ENCODE assay signal across 22 mouse cellular contexts in the genomic region with DNA sequence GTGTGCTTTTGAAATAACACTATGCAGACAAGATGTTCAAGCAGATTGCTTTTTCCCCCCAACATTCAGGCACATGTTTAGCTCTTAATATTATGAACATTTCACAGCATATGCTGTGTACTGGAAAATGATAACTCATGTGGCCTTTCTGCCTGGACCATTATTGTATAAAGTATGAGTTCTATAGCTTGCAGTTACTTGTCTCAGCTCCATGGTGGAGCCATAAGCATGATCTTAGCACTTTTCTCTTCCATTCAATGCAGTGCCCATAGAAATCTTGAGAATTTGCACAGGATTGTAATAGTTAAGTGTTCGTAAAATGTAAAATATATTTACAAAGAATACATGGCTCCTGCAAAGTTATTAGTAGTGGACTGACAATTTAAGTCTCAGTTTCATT. TPM values are rescaled to one million over a fixed set of nuclear protein-coding genes. Genes with fewer than 3 reads are reported as not detected.
A peak's percentile ranks its signal among the peaks of the same experiment; 100 is the strongest.
DNase-seq lines count a peak whose midpoint lies in the region; ATAC-seq and TF ChIP-seq lines count a peak whose summit lies in the region.
"Had no signal": no experiment of that assay in that cellular context is flagged by ENCODE, and none has a peak within 500 bp of the region (broad histone marks: within the 10 kb centered on the region; RNA-seq: fewer than 3 reads in every experiment).

No protein-coding gene starts in this region.

- peak overlapping the region; percentile 12; the same call in 1 of the 2 replicates for H3K27ac ChIP-seq in layer of hippocampus, adult 2 months
- H3K27ac ChIP-seq in neural tube, embryonic 14.5 days (ENCODE audit: low read depth, low read length): no peak overlapping the region
- no peak overlapping the region for H3K27ac ChIP-seq in midbrain, postnatal 0 days (ENCODE audit: low read depth, low read length)
- H3K27ac ChIP-seq: embryonic facial prominence, embryonic 12.5 days; heart, embryonic 15.5 days; limb, embryonic 13.5 days; liver, embryonic 13.5 days; lung, embryonic 15.5 days had no signal

- 75% methylated on average over 1 of the region's 1 CpGs for WGBS in neural tube, embryonic 14.5 days
- WGBS in midbrain, postnatal 0 days: 40% methylated on average over 1 of the region's 1 CpGs

- H3K9ac ChIP-seq in neural tube, embryonic 14.5 days (replicated peaks; ENCODE audit: low read depth, low read length): no peak overlapping the region
- no peak overlapping the region for H3K9ac ChIP-seq in midbrain, postnatal 0 days (replicated peaks; ENCODE audit: low read length, poor library complexity, severe bottlenecking)
- H3K9ac ChIP-seq: embryonic facial prominence, embryonic 12.5 days; heart, embryonic 15.5 days; limb, embryonic 13.5 days; liver, embryonic 13.5 days; lung, embryonic 15.5 days had no signal

- H3K27me3 ChIP-seq in neural tube, embryonic 14.5 days (ENCODE audit: control insufficient read depth, insufficient read depth, low read length): no peaks in the 10 kb centered on the region
- H3K27me3 ChIP-seq in midbrain, postnatal 0 days (ENCODE audit: insufficient read depth, low read length): no peaks in the 10 kb centered on the region
- H3K27me3 ChIP-seq: embryonic facial prominence, embryonic 12.5 days; heart, embryonic 15.5 days; limb, embryonic 13.5 days; liver, embryonic 13.5 days; lung, embryonic 15.5 days had no signal

- H3K4me3 ChIP-seq in layer of hippocampus, adult 2 months: no peak overlapping the region
- H3K4me3 ChIP-seq in neural tube, embryonic 14.5 days (ENCODE audit: low read depth, low read length): no peak overlapping the region
- H3K4me3 ChIP-seq in midbrain, postnatal 0 days (ENCODE audit: low read depth, low read length): no peak overlapping the region
- H3K4me3 ChIP-seq: embryonic facial prominence, embryonic 12.5 days; heart, embryonic 15.5 days; limb, embryonic 13.5 days; liver, embryonic 13.5 days; lung, embryonic 15.5 days had no signal

- no peaks in the 10 kb centered on the region for H3K4me1 ChIP-seq in neural tube, embryonic 14.5 days (ENCODE audit: control insufficient read depth, insufficient read depth, low read length)
- H3K4me1 ChIP-seq in midbrain, postnatal 0 days (ENCODE audit: insufficient read depth, low read length): no peaks in the 10 kb centered on the region
- H3K4me1 ChIP-seq: embryonic facial prominence, embryonic 12.5 days; heart, embryonic 15.5 days; limb, embryonic 13.5 days; liver, embryonic 13.5 days; lung, embryonic 15.5 days had no signal

- DNase-seq in frontal cortex, postnatal 14 days (ENCODE audit: low spot score in 2 of 2): no peak
- DNase-seq in layer of hippocampus, adult 2 months (ENCODE audit: low spot score in 2 of 2): peak in 1 of 2 experiments; percentile 37
- no peak for DNase-seq in layer of hippocampus, postnatal 10 days (ENCODE audit: low spot score in 2 of 2)
- no peak for DNase-seq in neural tube, embryonic 10.5 days (ENCODE audit: extremely low spot score, low spot score)
- peak; percentile 68 for DNase-seq in midbrain, postnatal 0 days (ENCODE audit: low spot score)
- DNase-seq in lung, postnatal 36 days: no peak
- DNase-seq: adrenal gland, postnatal 36 days; cerebellum, adult 8-10 months; gastrocnemius, postnatal 36 days; heart, postnatal 4 days; liver, embryonic 13.5 days; thymus, postnatal 14 days had no signal

- no peaks in the 10 kb centered on the region for H3K9me3 ChIP-seq in neural tube, embryonic 14.5 days (ENCODE audit: control insufficient read depth, low read length)
- H3K9me3 ChIP-seq in midbrain, postnatal 0 days (ENCODE audit: low read length): no peaks in the 10 kb centered on the region
- H3K9me3 ChIP-seq: embryonic facial prominence, embryonic 12.5 days; heart, embryonic 15.5 days; limb, embryonic 13.5 days; liver, embryonic 13.5 days; lung, embryonic 15.5 days had no signal

- peak; percentile 62 for TF ChIP-seq CTCF in layer of hippocampus, adult 2 months (conservative IDR thresholded peaks at IDR 0.05)
- peak; percentile 75 for TF ChIP-seq CTCF in midbrain, postnatal 0 days (IDR thresholded peaks at IDR 0.05)

- no peaks in the 10 kb centered on the region for H3K36me3 ChIP-seq in neural tube, embryonic 14.5 days (ENCODE audit: control insufficient read depth, insufficient read depth, low read length)
- no peaks in the 10 kb centered on the region for H3K36me3 ChIP-seq in midbrain, postnatal 0 days (ENCODE audit: insufficient read depth, low read length)
- H3K36me3 ChIP-seq: embryonic facial prominence, embryonic 12.5 days; heart, embryonic 15.5 days; limb, embryonic 13.5 days; liver, embryonic 13.5 days; lung, embryonic 15.5 days had no signal

- no peak overlapping the region for H3K4me2 ChIP-seq in neural tube, embryonic 14.5 days (ENCODE audit: low read depth, low read length)
- no peak overlapping the region for H3K4me2 ChIP-seq in midbrain, postnatal 0 days (ENCODE audit: low read depth, low read length, poor library complexity, severe bottlenecking)
- H3K4me2 ChIP-seq: embryonic facial prominence, embryonic 12.5 days; heart, embryonic 15.5 days; limb, embryonic 13.5 days; liver, embryonic 13.5 days; lung, embryonic 15.5 days had no signal

- peak; percentile 98 for ATAC-seq in frontal cortex, adult (ENCODE audit: low TSS enrichment)
- peak; percentile 66; the same call in 1 of the 2 replicates for ATAC-seq in neural tube, embryonic 14.5 days (ENCODE audit: low read depth)
- no peak for ATAC-seq in midbrain, postnatal 0 days (ENCODE audit: low FRiP score)
- ATAC-seq: intestine, embryonic 16.5 days had no signal

RNA-seq across cellular contexts. Expression of gene Galntl6, which starts 18.6 kb away (rescaled TPM):
- 10 to 100 TPM; 46.5 to 48.5 TPM for total RNA-seq in layer of hippocampus, adult 2 months (2021)
- total RNA-seq in layer of hippocampus, postnatal 10 days (2021): 10 to 100 TPM; 72.0 to 74.2 TPM
- 17.5 and 26.4 TPM in 2 replicates for polyA plus RNA-seq in neural tube, embryonic 14.5 days (2014; fragmentation: Nextera tagmentation; extraction: Ambion mirVana)
- total RNA-seq in midbrain, postnatal 0 days (2014; rRNA removed): 24.3 and 37.7 TPM in 2 replicates
- polyA plus RNA-seq in midbrain, postnatal 0 days (2015; fragmentation: Nextera tagmentation; extraction: Ambion mirVana): 17.5 and 17.9 TPM in 2 replicates
- total RNA-seq: gastrocnemius, postnatal 36 days; heart, adult 8-10 months; heart, postnatal 4 days had no signal
- polyA plus RNA-seq: C2C12 had no signal

RNA-seq across cellular contexts. Expression of gene BC030500, which starts 19.5 kb away (rescaled TPM):
- total RNA-seq in layer of hippocampus, adult 2 months (2021): 10 to 100 TPM; 18.6 to 18.7 TPM
- total RNA-seq in layer of hippocampus, postnatal 10 days (2021): 10 to 100 TPM; 14.4 to 17.0 TPM
- polyA plus RNA-seq in neural tube, embryonic 14.5 days (2014; fragmentation: Nextera tagmentation; extraction: Ambion mirVana): 10.4 and 16.5 TPM in 2 replicates
- 15.5 and 17.3 TPM in 2 replicates for total RNA-seq in midbrain, postnatal 0 days (2014; rRNA removed)
- polyA plus RNA-seq in midbrain, postnatal 0 days (2015; fragmentation: Nextera tagmentation; extraction: Ambion mirVana): 14.6 and 16.9 TPM in 2 replicates
- total RNA-seq: adrenal gland, postnatal 36 days; gastrocnemius, postnatal 36 days; heart, adult 8-10 months; heart, postnatal 4 days had no signal
- polyA plus RNA-seq: heart, embryonic 15.5 days; liver, embryonic 13.5 days; testis, adult 2 months had no signal
